Mouse (Mus musculus) lung, adult 2 months (tissue): ENCODE measurements around the gene Igsf3.

Experiments
- CTCF ChIP-seq: fragments of 200-500 bp; IDR thresholded peaks from 2 replicates; pipeline ENCODE4 v1.5.1; 2011; ENCODE audit warnings: mild to moderate bottlenecking, low read length, control low read depth; ENCODE audit not compliant: insufficient read depth
- POLR2A ChIP-seq: fragments of 200-500 bp; IDR thresholded peaks from 2 replicates; pipeline ENCODE4 v1.6.1; 2011; ENCODE audit warnings: low read depth, mild to moderate bottlenecking, control low read depth, low read length, borderline replicate concordance; ENCODE audit errors: extremely low read depth

- TF ChIP-seq CTCF: no peak
- TF ChIP-seq POLR2A: no peak
Measured at GRCm38 (mm10) chr3:101448765-101449164, 71.9 kb downstream of the Igsf3 start.
